Mouse (Mus musculus) liver, adult 2 months (tissue): ENCODE data around the gene Mecom.

Experiments
- CTCF ChIP-seq: fragments of 200-500 bp; IDR thresholded peaks from 2 replicates; pipeline ENCODE4 v1.5.1; 2011; ENCODE audit warnings: low read depth, low read length, control low read depth
- POLR2A ChIP-seq: fragments of 200-500 bp; IDR thresholded peaks from 2 replicates; pipeline ENCODE4 v1.6.1; 2011; ENCODE audit warnings: low read length, control low read depth; ENCODE audit not compliant: insufficient read depth; ENCODE audit errors: extremely low read depth

GRCm38 (mm10) chr3:30461831-30462230 is 86.0 kb downstream of the Mecom start:
- TF ChIP-seq CTCF: no peak
- no peak for TF ChIP-seq POLR2A
